Mouse (Mus musculus): ENCODE measurements at regions not wholly inside any gene's neighbourhood (a gene's known extent, or its start where the extent isn't known, plus 50 kb on each side); places are given as distances from the start of the nearest gene placed in this dataset.

GRCm38 (mm10) chr7:71249216-71249615 lies 102.1 kb downstream of the Gm10295 start:
- TF ChIP-seq CTCF (conservative IDR thresholded peaks at IDR 0.05; ENCODE audit: insufficient read depth, insufficient read length, low read depth, low read length) (no peak), POLR2A (IDR thresholded peaks at IDR 0.05; ENCODE audit: low read depth, low read length) (no peak)

All from kidney, adult 2 months (tissue).